Mouse (Mus musculus) left cerebral cortex, postnatal 10 days (tissue): ENCODE measurements at regions not wholly inside any gene's neighbourhood (a gene's known extent, or its start where the extent isn't known, plus 50 kb on each side); places are given as distances from the start of the nearest gene placed in this dataset.
A peak's percentile ranks its signal among the peaks of the same experiment; 100 is the strongest.

Experiments
- DNase-seq, 2 experiments: peaks; one replicate each; pipeline ENCODE4 v3.0.0; 2021 to 2022; ENCODE audit warnings: low spot score in 2 of 2, mixed read lengths in 1 of 2; ENCODE audit errors: extremely low spot score in 1 of 2
- intact Hi-C: fragments of 180-260 bp; cut with DNase I; formaldehyde crosslinking; loops from one replicate; pipeline ENCODE4 v1.15.1; 2025

GRCm38 (mm10) chr2:51016129-51016402 is 132.8 kb downstream of the Rnd3 start:
- no peak for DNase-seq
- intact Hi-C loops, result no loop called here

DNA sequence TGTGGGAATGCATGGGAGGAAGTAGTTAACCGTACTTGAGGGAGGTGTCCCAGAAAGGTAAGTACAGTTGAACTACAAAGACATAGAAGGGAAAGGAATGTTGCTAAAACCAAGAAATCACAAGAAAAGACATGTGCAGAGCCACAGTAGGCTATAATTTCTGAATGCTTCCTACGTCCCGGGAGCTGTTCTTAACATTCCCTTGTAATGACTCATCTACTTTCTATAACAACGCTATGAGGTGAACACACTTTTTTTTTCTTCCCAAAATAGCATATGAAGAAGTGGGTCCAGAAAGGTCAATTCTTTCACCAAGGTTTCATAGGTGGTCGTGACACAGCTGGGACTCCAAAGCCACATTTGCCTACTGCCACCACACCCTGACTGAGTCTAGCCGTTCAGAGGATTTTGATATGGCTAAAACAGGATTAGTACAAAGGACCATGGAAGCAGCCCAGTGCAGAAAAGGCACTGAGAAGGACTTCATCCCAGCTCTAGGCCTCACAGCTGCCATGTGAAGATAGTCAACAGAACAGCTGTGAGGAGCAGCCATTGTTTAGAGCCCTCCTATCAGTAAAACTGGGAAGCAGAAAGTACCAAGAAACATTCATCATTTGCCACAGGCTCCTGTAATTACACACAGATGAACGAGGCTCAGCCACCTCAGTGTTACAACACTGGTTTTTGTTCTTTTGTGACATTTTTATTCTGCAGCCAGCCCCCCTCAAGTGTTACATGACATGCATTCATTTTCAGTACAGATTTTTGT is 133.4 kb downstream of the Rnd3 start:
- DNase-seq, result no peak
- intact Hi-C loops, result no loop called here

GRCm38 (mm10) chr2:51014232-51014631 is 134.7 kb downstream of the Rnd3 start:
- intact Hi-C loops, result no loop called here
- no peak for DNase-seq

GRCm38 (mm10) chr2:51013090-51013489 is 135.8 kb downstream of the Rnd3 start:
- intact Hi-C loops, result no loop called here
- DNase-seq, result no peak

GRCm38 (mm10) chr2:51008251-51008533 is 140.7 kb downstream of the Rnd3 start:
- intact Hi-C loops, result no loop called here

GRCm38 (mm10) chr2:51007409-51008250 is 141.3 kb downstream of the Rnd3 start:
- intact Hi-C loops, result no loop called here

More at GRCm38 (mm10) chr2:51008251-51008533, 140.7 kb downstream of the Rnd3 start:
- DNase-seq, result no peak

GRCm38 (mm10) chr2:51006818-51007217 is 142.1 kb downstream of the Rnd3 start:
- intact Hi-C loops, result no loop called here
- DNase-seq, result no peak

More at GRCm38 (mm10) chr2:51007409-51008250, 141.3 kb downstream of the Rnd3 start:
- no peak for DNase-seq

DNA sequence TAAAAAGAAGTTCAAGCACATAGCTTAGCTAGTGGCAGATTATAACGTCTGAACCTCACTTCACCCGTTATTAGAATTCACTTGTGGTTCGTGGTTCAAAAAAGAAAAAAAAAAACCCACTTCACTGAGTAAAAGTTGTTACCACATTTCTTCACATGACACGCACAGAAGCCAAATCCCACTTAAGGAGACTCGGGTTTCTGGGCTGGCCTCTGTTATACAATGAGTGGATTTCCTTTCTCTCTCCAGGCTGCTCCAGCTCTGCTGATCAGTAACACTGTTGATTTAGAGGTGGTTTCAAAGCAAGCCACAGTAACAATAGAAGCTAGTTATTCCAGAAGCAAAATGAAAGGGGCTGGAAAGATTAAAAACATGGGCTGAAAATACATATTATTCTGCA is 147.4 kb downstream of the Rnd3 start:
- DNase-seq, result no peak
- intact Hi-C loops, result no loop called here

GRCm38 (mm10) chr2:50983883-50984410 is 165.0 kb downstream of the Rnd3 start:
- intact Hi-C loops, result no loop called here

GRCm38 (mm10) chr2:50982571-50982970 is 166.3 kb downstream of the Rnd3 start:
- no peak for DNase-seq
- intact Hi-C loops, result no loop called here

More at GRCm38 (mm10) chr2:50983883-50984410, 165.0 kb downstream of the Rnd3 start:
- no peak for DNase-seq

GRCm38 (mm10) chr2:50978356-50978755 is 170.6 kb downstream of the Rnd3 start:
- intact Hi-C loops, result loop anchor here (10.0 kb wide), 1 partner anchor 166 kb away; the partner anchor contains the start of gene Rnd3
- DNase-seq, result no peak

GRCm38 (mm10) chr2:50971131-50971825 is 177.6 kb downstream of the Rnd3 start:
- intact Hi-C loops, result loop anchor here (10.0 kb wide), 1 partner anchor 174 kb away; the partner anchor contains the start of gene Rnd3
- DNase-seq, result peak; percentile 17 to 56

DNA sequence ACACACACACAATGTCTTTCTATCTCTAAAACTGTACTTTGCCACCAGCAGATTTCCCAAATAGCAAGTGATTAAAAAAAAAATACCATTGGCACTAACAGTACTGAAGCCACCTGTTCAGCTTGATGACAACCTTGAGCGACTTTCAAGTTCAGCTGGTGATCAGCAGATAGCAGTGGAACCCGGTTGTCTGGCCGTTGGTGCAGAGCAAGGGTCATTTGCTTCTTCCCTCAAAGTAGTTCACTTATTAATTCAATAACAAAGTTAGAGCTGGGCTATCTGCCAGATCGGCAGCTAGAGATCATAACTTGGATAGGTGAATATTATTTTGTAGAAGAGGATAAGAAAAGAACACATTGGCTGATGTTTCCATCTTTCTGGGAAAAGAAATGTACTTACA is 180.5 kb downstream of the Rnd3 start:
- no peak for DNase-seq
- intact Hi-C loops, result no loop called here

- intact Hi-C loops, result no loop called here
- DNase-seq, result no peak
These were observed 181.1 kb downstream of the Rnd3 start for GRCm38 (mm10) chr2:50967826-50968225.

DNA sequence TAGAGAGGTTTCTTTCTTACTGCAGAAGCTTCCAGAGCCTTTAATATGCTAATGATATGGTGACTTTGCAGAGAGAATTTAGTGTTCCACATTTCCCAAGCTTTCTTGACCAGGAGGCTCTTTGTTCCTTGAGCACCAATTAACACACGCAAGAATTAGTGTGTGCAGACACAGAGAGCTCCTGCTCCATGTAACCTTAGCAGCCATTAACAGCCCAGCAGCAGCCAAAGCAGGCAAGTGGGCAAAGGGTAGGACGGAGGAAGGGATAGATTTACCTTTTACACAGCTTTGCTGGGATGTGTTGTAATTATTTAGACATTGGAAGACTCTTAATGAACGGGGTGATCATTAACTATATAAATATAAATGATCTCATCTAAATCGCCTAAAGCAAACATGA is 181.8 kb downstream of the Rnd3 start:
- DNase-seq, result no peak
- intact Hi-C loops, result no loop called here

- intact Hi-C loops, result no loop called here
- no peak for DNase-seq
These were observed 183.4 kb downstream of the Rnd3 start for GRCm38 (mm10) chr2:50965485-50966017.

DNA sequence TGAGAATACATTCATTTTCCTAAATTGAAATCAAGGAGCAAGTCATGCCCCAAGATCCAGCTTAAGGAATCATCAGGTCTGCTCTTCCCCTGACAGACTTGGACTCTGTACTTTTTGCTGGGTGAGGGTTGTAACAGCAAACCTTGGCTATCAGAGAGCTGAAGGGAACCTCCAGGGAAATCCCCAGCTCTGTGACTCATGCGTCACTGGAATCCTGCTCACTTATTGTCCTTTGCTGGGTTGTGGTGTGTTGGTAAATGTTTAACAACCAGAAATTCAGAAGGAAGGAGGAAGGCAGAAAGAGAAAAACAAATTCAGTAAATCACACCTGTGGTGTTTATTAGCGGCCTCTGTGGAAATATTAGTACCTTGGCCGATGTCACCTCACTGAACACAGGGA is 184.8 kb downstream of the Rnd3 start:
- intact Hi-C loops, result no loop called here
- no peak for DNase-seq

- intact Hi-C loops, result no loop called here
- DNase-seq, result no peak
These were observed 187.9 kb downstream of the Rnd3 start for GRCm38 (mm10) chr2:50961049-50961448.

DNA sequence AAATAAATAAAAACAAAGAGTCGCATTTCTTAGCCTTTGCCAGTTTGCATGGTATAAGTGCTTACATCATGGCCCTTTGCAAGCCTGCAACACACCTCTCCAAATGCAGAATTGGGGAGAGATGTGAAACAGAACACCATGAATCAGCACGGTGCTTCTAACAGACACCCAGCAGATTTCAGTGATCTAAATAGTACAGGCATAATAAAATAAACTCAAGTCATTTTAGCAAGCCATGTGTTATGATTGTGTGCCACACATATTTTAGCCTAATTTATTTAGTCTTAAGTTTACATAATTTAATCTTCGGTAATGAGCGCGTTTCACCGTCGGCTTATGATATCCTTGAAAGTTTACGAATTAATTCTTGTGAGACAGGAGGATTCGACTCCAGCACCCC is 189.6 kb downstream of the Rnd3 start:
- DNase-seq, result no peak
- intact Hi-C loops, result no loop called here
